Mouse (Mus musculus): Measurements from ENCODE around the gene Pde4d. TPM values are rescaled to one million over a fixed set of nuclear protein-coding genes. Genes with fewer than 3 reads are reported as not detected.
A peak's percentile ranks its signal among the peaks of the same experiment; 100 is the strongest.

Gene Pde4d
- polyA plus RNA-seq, 1 experiment from 2014 or later, result 13.0 TPM

DNA sequence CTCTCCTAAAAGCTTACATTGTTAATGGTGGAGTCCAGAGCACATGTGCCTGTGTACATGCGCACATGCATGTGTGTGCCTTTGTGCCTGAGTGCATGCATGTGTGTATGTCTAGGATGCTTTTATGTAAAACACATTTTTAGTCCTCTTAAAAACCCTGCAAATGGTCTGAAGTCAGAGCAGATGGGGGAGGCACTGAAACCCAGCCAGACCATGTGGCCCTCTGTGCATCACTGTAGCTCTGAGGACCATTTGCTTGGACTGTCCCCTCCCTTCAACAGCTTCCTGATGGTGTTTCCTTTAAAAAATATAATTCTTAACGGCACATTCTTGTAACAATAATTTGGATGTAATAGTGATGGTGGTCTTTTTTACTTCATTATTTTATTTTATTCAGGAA lies 1177.5 kb downstream of the Pde4d start:
- 83% methylated on average over 2 of the region's 2 CpGs for WGBS
- Histone ChIP-seq H3K4me3 (ENCODE audit: low read depth, low read length) (no peak overlapping the region), H3K9ac (ENCODE audit: low read length) (no peak overlapping the region), H3K27ac (replicated peaks) (no peak overlapping the region), H3K4me2 (replicated peaks; ENCODE audit: low read depth) (no peak overlapping the region), H3K9me3 (ENCODE audit: control insufficient read depth, low read length) (no peaks in the 10 kb centered on the region), H3K27me3 (ENCODE audit: control insufficient read depth, insufficient read depth, low read length) (no peaks in the 10 kb centered on the region), H3K4me1 (replicated peaks; ENCODE audit: control insufficient read depth, insufficient read depth) (no peaks in the 10 kb centered on the region), H3K36me3 (ENCODE audit: control insufficient read depth, insufficient read depth, low read length) (no peaks in the 10 kb centered on the region)
- no peak for DNase-seq (ENCODE audit: low spot score)
- TF ChIP-seq CTCF (IDR thresholded peaks at IDR 0.05; ENCODE audit: low read depth) (no peak), EP300 (optimal IDR thresholded peaks at IDR 0.05) (no peak)
- no peak for ATAC-seq (ENCODE audit: low FRiP score, low TSS enrichment)

DNA sequence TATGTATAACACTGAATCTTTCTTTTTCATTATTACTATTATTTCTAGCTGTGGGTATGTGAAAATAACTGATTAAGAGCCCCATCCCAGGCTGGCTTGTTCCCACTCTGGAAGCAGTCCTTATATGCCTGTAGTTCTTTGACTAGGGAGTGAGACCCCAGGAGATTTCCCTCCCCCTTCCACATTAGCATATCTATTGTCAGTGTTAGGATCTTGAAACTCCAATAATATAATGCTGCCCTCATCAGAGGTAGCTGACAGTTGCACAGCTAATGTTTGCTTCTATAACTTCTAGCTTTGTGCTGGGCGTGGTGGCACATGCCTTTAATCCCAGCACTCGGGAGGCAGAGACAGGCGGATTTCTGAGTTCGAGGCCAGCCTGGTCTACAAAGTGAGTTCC lies 1178.9 kb downstream of the Pde4d start:
- 89% methylated on average over 4 of the region's 4 CpGs for WGBS
- no peak for TF ChIP-seq EP300 (optimal IDR thresholded peaks at IDR 0.05)
- no peak for TF ChIP-seq CTCF (IDR thresholded peaks at IDR 0.05; ENCODE audit: low read depth)

DNA sequence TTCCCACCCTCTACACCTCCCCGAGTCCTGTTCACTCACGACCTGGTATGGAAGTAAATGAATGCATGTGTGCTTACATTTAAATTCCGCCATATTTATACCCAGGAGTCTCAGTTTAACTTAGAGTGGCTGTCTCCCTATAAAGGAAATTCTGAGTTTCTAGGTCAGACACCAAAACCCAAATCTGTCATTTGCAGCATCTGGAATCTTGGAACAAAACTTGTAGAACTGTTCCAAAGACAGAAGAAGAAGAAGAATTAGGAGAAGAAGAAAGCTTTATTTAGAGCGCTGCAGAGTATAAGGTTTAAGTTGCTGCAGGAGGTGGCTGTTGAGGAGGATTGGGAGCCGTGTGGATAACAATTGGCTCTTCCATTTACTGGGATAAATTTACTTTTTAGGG lies 1179.5 kb downstream of the Pde4d start:
- Histone ChIP-seq H3K4me3 (ENCODE audit: low read depth, low read length) (no peak overlapping the region), H3K9ac (ENCODE audit: low read length) (no peak overlapping the region), H3K4me1 (replicated peaks; ENCODE audit: control insufficient read depth, insufficient read depth) (no peaks in the 10 kb centered on the region; the same call in 1 of the 2 replicates), H3K27ac (replicated peaks) (no peak overlapping the region), H3K27me3 (ENCODE audit: control insufficient read depth, insufficient read depth, low read length) (no peaks in the 10 kb centered on the region), H3K36me3 (ENCODE audit: control insufficient read depth, insufficient read depth, low read length) (no peaks in the 10 kb centered on the region), H3K9me3 (ENCODE audit: control insufficient read depth, low read length) (no peaks in the 10 kb centered on the region), H3K4me2 (replicated peaks; ENCODE audit: low read depth) (no peak overlapping the region)
- ATAC-seq (ENCODE audit: low FRiP score, low TSS enrichment) (no peak), DNase-seq (ENCODE audit: low spot score) (no peak)
- 73% methylated on average over 5 of the region's 5 CpGs for WGBS
- TF ChIP-seq CTCF (IDR thresholded peaks at IDR 0.05; ENCODE audit: low read depth) (no peak), EP300 (optimal IDR thresholded peaks at IDR 0.05) (no peak)

More for the DNA sequence above, 1178.9 kb downstream of the Pde4d start:
- ATAC-seq (ENCODE audit: low FRiP score, low TSS enrichment) (no peak), DNase-seq (ENCODE audit: low spot score) (no peak)
- H3K4me3 ChIP-seq (ENCODE audit: low read depth, low read length), result no peak overlapping the region
- H3K4me2 ChIP-seq (replicated peaks; ENCODE audit: low read depth), result no peak overlapping the region
- no peak overlapping the region for H3K9ac ChIP-seq (ENCODE audit: low read length)
- H3K36me3 ChIP-seq (ENCODE audit: control insufficient read depth, insufficient read depth, low read length), result no peaks in the 10 kb centered on the region
- no peaks in the 10 kb centered on the region for H3K27me3 ChIP-seq (ENCODE audit: control insufficient read depth, insufficient read depth, low read length)
- H3K4me1 ChIP-seq (replicated peaks; ENCODE audit: control insufficient read depth, insufficient read depth), result no peaks in the 10 kb centered on the region; the same call in 1 of the 2 replicates
- no peak overlapping the region for H3K27ac ChIP-seq (replicated peaks)
- H3K9me3 ChIP-seq (ENCODE audit: control insufficient read depth, low read length), result no peaks in the 10 kb centered on the region

DNA sequence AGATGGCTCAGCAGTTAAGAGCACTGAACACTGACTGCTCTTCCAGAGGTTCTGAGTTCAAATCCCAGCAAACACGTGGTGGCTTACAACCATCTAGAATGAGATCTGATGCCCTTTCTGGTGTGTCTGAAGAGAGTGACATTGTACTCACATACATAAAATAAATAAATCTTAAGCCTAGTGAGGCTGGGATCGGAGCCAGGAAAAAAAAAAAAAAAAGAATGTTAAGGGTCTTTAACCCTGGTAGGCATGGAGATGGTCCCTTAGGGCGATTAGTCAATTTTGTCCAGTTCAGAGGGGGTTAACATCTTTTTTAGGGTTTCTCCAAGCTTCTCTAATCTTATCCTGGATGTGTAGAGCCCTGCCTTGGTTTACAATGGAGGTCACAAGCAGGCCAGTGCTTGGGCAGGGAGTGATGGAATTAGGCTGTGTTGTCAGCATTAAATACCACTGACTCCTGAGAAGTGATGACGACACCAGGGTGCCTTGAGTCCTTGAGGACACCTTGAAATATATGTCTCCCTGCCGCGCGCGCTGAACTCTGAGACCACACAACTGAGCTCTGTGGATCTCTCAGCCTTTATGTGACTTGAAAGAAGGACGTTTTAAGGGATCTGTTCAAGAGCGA lies 1181.8 kb downstream of the Pde4d start:
- Histone ChIP-seq H3K4me3 (ENCODE audit: low read depth, low read length) (no peak overlapping the region), H3K27me3 (ENCODE audit: control insufficient read depth, insufficient read depth, low read length) (no peaks in the 10 kb centered on the region), H3K36me3 (ENCODE audit: control insufficient read depth, insufficient read depth, low read length) (no peaks in the 10 kb centered on the region), H3K9me3 (ENCODE audit: control insufficient read depth, low read length) (no peaks in the 10 kb centered on the region), H3K9ac (ENCODE audit: low read length) (no peak overlapping the region; the same call in 1 of the 2 replicates), H3K27ac (replicated peaks) (no peak overlapping the region), H3K4me1 (replicated peaks; ENCODE audit: control insufficient read depth, insufficient read depth) (no peaks in the 10 kb centered on the region; the same call in 1 of the 2 replicates), H3K4me2 (replicated peaks; ENCODE audit: low read depth) (no peak overlapping the region)
- DNase-seq (ENCODE audit: low spot score), result peak; percentile 23
- ATAC-seq (ENCODE audit: low FRiP score, low TSS enrichment), result peak; percentile 45
- TF ChIP-seq CTCF (IDR thresholded peaks at IDR 0.05; ENCODE audit: low read depth) (no peak), EP300 (optimal IDR thresholded peaks at IDR 0.05) (no peak)
- 30% methylated on average over 10 of the region's 10 CpGs for WGBS

DNA sequence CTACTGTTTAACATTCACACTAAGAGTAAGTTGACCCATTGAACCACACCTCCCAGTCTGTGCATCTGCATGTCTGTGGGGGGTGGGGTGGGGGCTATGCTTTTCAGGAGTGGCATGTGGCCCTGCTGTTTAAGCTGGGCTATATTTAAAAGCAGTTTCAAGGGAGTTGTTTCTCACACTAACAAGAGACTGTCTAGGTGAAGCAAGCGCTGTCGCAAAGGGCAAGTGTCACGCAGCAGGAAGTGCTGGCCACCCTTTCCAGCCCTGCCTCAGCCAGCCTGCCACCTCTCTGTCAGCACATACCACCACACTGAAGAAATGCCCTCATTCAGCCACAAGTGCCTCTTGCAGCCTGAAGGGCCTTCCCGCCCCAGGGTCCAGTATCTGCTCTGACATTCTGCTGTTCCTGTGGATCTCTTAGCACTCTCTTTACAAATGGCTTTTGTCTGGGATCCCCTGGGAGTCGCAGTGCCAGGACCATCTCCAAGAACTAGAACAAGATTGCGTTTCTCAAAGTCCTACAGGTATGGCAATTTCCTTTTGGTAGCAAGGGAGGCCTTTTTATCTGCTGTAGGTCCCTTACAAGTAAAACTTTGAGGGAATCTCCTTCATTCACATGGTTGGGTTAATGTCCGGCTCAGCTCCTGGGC lies 1182.8 kb downstream of the Pde4d start:
- Histone ChIP-seq H3K27ac (replicated peaks) (peak overlapping the region; percentile 71), H3K4me2 (replicated peaks; ENCODE audit: low read depth) (peak overlapping the region; percentile 17; the same call in 1 of the 2 replicates), H3K27me3 (ENCODE audit: control insufficient read depth, insufficient read depth, low read length) (no peaks in the 10 kb centered on the region), H3K4me3 (ENCODE audit: low read depth, low read length) (no peak overlapping the region), H3K36me3 (ENCODE audit: control insufficient read depth, insufficient read depth, low read length) (no peaks in the 10 kb centered on the region), H3K9ac (ENCODE audit: low read length) (0 out of 2 replicates have a peak overlapping the region, but pooled peaks have one; percentile 8), H3K9me3 (ENCODE audit: control insufficient read depth, low read length) (no peaks in the 10 kb centered on the region), H3K4me1 (replicated peaks; ENCODE audit: control insufficient read depth, insufficient read depth) (no peaks in the 10 kb centered on the region; the same call in 1 of the 2 replicates)
- TF ChIP-seq CTCF (IDR thresholded peaks at IDR 0.05; ENCODE audit: low read depth), result peak; percentile 18; the same call in 1 of the 2 replicates
- no peak for TF ChIP-seq EP300 (optimal IDR thresholded peaks at IDR 0.05)
- WGBS, result 45% methylated on average over 7 of the region's 7 CpGs
- DNase-seq (ENCODE audit: low spot score) (peak; percentile 52), ATAC-seq (ENCODE audit: low FRiP score, low TSS enrichment) (peak; percentile 77)

DNA sequence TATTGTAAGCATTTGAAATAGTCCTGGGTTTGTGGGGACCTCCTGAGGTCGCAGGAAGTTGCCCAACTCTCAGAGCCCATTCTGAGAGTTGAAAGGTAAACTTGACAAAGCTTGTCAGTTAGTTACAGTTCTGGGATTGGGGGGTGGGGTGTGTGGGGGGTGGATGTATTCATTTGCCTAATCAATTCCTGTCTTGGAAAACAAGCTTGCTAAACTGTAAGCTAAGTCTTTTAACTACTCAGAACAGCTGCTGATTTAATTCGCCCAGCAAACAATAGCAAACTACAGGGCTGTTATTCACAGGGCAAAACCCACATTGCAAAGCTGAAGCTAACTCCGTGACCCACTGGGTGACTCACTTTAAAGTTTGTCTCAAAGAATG lies 1183.3 kb downstream of the Pde4d start:
- DNase-seq (ENCODE audit: low spot score) (no peak), ATAC-seq (ENCODE audit: low FRiP score, low TSS enrichment) (0 out of 2 replicates have a peak, but pooled peaks have one; percentile 28)

More for the DNA sequence above, 1183.3 kb downstream of the Pde4d start:
- WGBS, result 33% methylated on average over 3 of the region's 3 CpGs
- TF ChIP-seq CTCF (IDR thresholded peaks at IDR 0.05; ENCODE audit: low read depth) (no peak), EP300 (optimal IDR thresholded peaks at IDR 0.05) (no peak)
- Histone ChIP-seq H3K36me3 (ENCODE audit: control insufficient read depth, insufficient read depth, low read length) (no peaks in the 10 kb centered on the region), H3K27me3 (ENCODE audit: control insufficient read depth, insufficient read depth, low read length) (no peaks in the 10 kb centered on the region), H3K4me3 (ENCODE audit: low read depth, low read length) (no peak overlapping the region), H3K4me1 (replicated peaks; ENCODE audit: control insufficient read depth, insufficient read depth) (no peaks in the 10 kb centered on the region; the same call in 1 of the 2 replicates), H3K27ac (replicated peaks) (peak overlapping the region; percentile 71), H3K9ac (ENCODE audit: low read length) (no peak overlapping the region), H3K9me3 (ENCODE audit: control insufficient read depth, low read length) (no peaks in the 10 kb centered on the region), H3K4me2 (replicated peaks; ENCODE audit: low read depth) (peak overlapping the region; percentile 17; the same call in 1 of the 2 replicates)

Measured in stomach, postnatal 0 days (tissue).